Mouse (Mus musculus): Measurements from ENCODE around the gene Plg. TPM values are rescaled to one million over a fixed set of nuclear protein-coding genes. Genes with fewer than 3 reads are reported as not detected.

The Plg gene
- total RNA-seq (2021) = not detected

DNA sequence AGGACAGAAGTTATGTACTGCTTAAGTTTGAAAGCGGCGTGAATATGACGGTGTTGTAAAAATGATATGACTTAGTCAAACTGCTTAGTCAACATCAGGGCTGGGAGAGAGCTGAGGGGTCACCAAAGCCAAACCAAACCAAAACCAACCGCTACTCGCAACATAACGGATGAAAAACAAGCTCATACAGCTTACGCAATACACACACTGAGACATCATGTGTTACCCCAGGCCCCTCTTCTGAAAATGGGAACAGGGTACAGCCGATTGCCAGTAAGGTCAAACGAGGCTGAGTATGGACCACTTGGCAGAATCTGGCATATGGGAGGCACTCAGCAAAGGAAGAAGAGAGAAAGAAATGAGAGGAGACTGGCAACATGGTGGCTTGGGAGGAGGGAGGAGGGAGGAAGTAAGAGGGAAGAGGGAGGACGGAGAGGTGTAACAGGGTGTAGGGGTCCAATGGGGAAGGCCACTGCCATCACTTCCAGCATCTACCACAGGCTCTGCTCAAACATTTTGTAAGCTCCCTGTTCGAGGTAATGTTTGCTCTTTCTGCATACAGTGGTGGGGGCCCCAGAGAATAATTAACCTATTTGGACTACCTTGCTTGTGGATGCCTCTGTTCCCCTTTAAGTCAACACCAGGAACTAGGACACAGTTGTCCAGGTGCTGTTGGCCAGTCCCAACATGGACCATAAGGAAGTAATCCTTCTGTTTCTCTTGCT, at the start of gene Plg:
Gene Plg (plus strand): TSS at position 628 of the 725 bp plus-strand sequence.
- DNase-seq (ENCODE audit: extremely low spot score in 1 of 2, low spot score in 1 of 2) = no peak

DNA sequence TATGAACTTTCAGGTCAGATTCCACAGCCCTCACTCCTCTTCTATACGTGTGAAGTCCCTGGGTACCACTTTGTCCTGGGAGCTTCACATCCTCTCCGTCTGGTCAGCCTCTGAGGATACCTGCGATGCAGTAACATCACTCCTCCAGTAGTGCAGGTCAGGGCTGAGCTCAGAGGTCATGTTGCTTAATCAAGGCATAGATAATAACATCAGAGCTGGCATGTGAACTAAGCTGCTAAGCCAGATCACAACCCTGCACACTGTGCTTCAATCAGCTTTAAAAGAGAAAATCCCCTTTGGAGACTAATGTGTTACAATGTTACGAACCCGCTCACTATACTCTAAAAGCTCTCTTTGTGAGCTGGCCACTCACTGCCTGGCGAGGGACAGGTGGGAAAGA, 43.3 kb upstream of the Plg start:
- no peak for DNase-seq (ENCODE audit: extremely low spot score in 1 of 2, low spot score in 1 of 2)

DNA sequence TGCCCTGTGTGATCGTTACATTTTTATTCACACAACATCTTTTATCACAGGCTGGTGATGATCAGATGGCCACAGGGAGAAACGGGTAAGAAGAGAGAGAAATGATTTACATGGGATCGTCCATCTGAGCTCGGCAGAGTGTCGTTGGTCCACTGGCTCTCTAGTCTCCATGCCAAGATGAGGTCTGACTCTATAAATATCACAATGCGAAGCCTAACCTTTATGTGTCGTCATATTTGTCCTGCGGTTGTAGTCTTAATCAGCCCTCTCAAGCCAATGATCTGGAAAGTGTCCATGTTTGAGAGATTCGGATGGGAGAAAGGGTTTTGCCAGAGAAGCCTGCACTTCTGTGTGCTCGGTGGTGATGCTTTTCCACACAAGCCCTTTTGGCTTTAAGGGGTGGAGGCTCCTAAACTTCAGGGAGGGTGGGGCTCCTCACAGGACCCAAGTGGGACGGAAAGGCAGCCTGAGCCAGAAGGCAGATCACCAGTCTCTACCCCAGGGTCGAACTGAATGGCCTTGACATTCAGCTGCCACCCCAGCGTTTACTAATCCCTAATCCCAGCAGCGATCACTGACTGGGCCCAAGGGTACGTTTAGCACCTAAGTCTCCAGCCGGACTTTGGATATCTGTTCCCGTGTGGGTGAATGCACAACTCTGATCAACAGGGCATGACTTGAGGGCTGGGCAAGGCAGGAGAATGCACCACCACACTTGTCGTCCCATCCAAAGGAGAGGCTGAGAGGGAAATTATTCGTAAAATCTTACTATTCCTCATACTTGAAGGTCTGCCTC, 42.1 kb upstream of the Plg start:
- no peak for DNase-seq (ENCODE audit: extremely low spot score in 1 of 2, low spot score in 1 of 2)

DNA sequence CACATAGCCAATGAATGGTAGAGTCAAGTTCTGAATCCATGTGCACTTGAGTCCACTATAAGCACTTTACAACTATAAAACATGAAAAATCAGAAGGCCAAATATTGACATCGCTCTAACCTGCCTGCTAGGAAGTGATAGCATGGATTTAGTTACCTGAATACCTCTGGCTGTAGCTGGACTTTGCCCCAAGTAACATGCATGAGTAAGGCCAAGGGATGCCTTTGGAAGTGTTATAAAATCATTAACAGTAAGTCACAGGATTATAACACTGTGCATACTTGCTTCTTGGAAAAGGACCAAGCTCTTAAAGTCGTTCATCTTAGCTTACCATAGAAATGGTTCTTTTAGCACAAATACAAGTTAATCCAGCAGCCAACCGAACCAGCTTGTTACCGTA, 41.3 kb upstream of the Plg start:
- no peak for DNase-seq (ENCODE audit: extremely low spot score in 1 of 2, low spot score in 1 of 2)

DNA sequence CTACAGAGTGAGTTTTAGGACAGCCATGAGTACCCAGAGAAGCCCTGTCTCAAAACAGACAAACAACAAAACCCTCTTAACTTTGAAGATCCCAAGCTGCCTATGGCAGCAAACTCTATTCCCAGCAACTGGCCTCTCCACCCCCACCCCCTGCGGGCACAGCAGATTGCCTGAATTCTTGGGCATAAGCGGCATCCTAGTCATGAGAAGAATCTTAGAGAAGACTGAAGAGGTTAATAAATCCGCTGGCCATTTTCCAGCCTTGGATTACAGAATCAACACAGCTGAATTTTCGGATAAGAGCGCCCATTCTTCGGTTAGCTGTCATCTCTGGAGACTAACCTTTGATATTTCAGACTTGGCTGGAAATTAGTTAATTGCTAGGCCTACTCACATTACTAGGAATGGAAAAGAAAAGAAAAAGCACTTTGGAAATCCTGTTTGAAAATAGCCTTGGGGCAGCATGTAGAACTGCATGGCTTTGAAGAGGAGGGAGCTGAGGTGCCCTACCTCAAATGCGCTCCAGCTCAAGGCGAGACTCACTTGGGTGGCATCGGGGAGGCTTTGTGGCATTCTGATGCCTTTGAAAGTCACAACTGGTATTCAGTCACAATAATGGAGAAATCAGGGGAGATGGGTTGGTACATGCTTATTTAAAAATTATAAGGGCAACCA, 34.6 kb upstream of the Plg start:
- DNase-seq (ENCODE audit: extremely low spot score in 1 of 2, low spot score in 1 of 2) = no peak

- DNase-seq (ENCODE audit: extremely low spot score in 1 of 2, low spot score in 1 of 2) = no peak
Observed at GRCm38 (mm10) chr17:12347462-12347861, 30.9 kb upstream of the Plg start.

- DNase-seq (ENCODE audit: extremely low spot score in 1 of 2, low spot score in 1 of 2) = no peak
Observed at GRCm38 (mm10) chr17:12351564-12351963, 26.8 kb upstream of the Plg start.

DNA sequence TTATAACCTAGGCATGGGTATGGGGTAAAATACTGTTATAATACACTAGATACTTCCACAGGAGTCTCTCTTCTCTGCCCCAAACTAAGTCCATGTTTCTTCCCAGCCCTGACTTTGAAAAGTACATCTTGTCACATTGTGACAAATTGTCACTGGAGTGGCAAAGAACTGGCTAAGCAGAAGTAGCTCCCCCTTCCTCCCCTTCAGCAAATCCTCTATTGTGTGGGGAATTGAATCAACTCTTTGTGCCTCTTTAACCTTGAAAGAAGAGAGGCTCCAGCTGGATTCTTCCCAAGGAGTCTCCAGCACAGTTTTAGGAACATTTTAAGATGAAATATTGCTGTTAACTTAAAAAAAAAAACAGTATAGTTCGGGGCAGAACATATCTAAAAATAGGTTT, 25.6 kb upstream of the Plg start:
- DNase-seq (ENCODE audit: extremely low spot score in 1 of 2, low spot score in 1 of 2) = no peak

GRCm38 (mm10) chr17:12359876-12360275, 18.5 kb upstream of the Plg start:
- no peak for DNase-seq (ENCODE audit: extremely low spot score in 1 of 2, low spot score in 1 of 2)

DNA sequence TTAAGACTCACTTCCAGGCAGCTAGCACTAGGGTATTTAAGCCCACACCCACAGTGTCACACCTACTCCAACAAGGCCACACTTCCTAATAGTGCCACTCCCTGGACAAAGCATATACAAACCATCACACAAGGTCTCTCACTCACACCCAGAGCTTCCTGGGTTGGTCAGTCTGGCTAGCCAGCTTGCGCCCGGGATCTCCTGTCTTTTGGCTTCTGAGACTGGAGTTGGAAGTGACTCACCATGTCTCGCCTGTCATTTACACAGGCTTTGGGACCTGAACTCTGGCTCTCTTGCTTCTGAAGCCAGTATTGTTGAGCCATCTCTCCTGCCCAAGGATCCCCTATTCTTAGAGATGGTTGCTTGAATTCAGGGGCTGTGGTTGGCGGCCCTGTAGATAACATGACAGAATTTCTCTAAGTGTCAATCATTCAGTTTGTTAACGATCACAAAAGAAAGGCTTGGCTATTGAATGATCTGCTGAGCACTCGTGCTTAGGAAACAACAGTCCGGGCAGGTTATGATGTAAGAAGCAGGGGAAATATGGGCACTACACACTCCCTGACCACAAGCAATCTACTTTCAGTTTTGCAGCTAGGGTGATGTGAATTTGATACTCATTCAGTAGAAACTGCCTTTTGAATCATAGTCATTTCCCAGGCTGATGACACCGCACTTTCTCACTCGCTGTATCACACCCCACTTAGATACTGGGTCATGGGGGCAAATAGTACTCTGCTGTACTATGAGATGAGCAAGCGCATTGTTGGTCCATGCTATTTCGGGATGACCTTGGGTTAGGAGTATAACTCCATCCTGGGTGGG, 14.6 kb upstream of the Plg start:
- DNase-seq (ENCODE audit: extremely low spot score in 1 of 2, low spot score in 1 of 2) = no peak

GRCm38 (mm10) chr17:12364426-12364735, 14.0 kb upstream of the Plg start:
- peak in 1 of 2 experiments; percentile 16 for DNase-seq (ENCODE audit: extremely low spot score in 1 of 2, low spot score in 1 of 2)

DNA sequence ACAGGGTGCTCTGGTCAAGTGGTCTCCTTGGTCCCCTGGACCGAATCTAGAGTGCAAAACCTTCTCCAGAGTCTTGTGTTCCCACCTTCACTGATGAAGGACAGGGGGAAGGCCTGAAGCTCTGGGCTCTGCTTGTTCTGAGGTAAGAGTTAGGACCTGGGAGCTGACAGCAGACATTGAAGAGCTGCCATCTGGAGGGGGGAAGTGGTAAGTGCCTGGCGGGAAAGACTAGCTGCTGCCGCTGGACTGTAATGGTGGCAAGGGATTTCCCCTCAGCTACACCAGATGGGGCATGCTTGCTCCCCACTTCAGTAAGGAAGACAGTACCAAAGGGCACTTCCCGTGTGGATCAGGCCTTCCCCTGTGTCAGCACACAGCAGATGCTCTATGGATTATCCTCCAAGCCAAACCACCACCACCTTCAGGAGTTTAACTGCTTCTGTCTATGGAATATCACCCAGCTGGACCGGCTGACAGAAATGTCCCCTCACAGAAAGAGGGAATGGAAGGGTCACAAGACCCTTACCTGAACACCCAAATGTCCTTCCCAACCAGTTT, 11.0 kb upstream of the Plg start:
- DNase-seq (ENCODE audit: extremely low spot score in 1 of 2, low spot score in 1 of 2) = peak; percentile 25 to 56

DNA sequence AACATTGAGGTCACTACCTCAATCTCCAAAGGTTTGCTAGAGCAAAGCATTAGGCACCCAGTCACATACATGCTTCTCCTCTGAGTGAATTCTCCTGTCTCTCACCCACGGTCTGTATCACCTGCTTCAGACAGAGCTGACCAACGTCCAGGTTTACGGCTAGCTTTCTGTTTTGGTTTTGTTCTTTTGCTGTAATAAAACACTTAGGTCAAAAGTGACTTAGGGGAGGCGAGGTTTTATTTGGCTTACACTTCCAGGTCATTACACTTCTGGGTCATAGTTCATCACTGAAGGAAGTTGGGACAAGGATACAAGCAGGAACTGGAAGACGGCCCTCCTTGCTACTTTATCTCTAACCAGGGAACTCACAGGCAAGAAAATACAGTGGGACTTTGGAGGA, 9.0 kb upstream of the Plg start:
- no peak for DNase-seq (ENCODE audit: extremely low spot score in 1 of 2, low spot score in 1 of 2)

DNA sequence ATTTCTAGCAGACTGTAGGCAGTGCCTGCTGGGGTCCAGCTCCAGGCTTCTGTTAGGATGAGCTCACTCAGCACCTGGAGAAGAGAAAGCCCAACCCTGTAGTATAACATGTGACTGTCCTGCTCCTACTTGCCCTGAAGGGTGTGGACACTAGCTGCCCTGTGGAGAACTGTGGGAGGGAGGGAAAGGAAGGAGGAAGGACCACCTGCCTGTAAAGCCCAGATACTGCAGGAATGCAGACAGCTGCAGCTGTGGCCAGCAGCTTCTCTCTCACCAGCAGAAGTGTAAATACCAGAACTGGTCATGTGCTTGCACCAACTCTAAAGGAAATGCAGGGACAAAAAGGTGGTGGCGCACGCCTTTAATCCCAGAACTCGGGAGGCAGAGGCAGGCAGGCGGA, 8.1 kb upstream of the Plg start:
- no peak for DNase-seq (ENCODE audit: extremely low spot score in 1 of 2, low spot score in 1 of 2)

GRCm38 (mm10) chr17:12371310-12371925, 7.0 kb upstream of the Plg start:
- DNase-seq (ENCODE audit: extremely low spot score in 1 of 2, low spot score in 1 of 2) = peak in 1 of 2 experiments; percentile 56

- peak; percentile 40 to 72 for DNase-seq (ENCODE audit: extremely low spot score in 1 of 2, low spot score in 1 of 2)
Observed at GRCm38 (mm10) chr17:12372021-12372420, 6.4 kb upstream of the Plg start.

GRCm38 (mm10) chr17:12373601-12374144, 4.7 kb upstream of the Plg start:
- no peak for DNase-seq (ENCODE audit: extremely low spot score in 1 of 2, low spot score in 1 of 2)

DNA sequence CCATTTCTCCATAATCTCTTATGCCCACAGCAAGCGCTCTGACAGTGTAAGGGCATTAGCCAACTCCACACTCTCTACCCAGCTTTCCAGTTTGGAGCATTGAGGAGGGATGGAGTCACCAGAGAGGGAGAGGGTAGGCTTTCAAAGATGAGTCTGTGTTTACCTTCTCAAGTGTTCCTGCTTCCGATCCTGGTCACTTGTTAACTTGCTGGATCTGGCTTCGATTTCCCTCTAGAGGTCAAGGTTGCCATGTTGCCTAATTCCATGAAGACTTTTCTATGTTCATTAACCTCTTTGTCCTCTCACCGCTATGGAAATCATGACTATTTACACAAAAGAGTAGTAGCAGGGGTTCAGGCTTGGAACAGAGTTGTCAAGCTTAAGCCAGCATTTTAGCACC, 1.9 kb downstream of the Plg start:
- DNase-seq (ENCODE audit: extremely low spot score in 1 of 2, low spot score in 1 of 2) = no peak

DNA sequence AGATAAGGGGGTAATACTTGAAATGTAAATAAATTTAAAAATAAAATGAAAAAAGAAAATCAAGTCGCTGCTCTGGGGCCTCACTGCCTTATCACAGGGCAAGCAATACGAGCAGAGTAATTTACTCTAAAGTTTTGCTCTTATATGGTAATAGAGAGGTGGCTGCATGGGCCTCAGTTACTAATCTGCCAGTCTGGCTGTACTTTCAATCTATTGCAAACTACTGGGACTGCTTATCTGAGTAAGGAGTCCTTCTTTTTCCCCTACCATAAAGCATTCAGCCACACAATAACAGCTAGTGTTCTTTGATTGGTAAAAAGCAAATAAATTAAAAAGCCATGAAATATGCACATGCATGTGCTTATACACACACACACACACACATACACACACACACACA, 3.2 kb downstream of the Plg start:
- no peak for DNase-seq (ENCODE audit: extremely low spot score in 1 of 2, low spot score in 1 of 2)

DNA sequence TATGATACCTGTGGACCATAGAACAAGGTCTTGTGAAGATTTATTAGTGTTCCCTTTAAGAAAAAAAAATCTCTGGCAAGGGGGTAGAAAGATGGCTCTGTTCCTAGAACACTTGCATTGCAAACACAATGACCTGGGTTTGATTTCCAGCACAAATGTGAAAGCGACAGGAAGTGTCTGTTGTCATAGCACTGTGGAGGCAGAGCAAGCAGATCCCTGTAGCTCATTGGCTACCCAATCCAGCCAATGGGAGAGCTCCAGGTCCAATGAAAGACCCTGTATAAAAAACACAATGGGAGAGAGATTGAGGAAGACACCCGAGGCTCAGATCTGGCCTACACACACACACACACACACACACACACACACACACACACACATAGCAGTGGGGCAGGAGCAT, 4.1 kb downstream of the Plg start:
- DNase-seq (ENCODE audit: extremely low spot score in 1 of 2, low spot score in 1 of 2) = no peak
